Mouse (Mus musculus) megakaryocyte, embryonic 14.5 days (primary cell): Measurements from ENCODE around the gene Stpg4.

Experiments used
- FLI1 ChIP-seq: IDR thresholded peaks from 2 replicates; pipeline ENCODE4 v1.6.1; 2012; ENCODE audit warnings: low read length, inconsistent platforms, mixed read lengths
- GATA1 ChIP-seq: IDR thresholded peaks from 3 replicates; pipeline ENCODE4 v1.6.1; 2012; ENCODE audit warnings: mixed read lengths, low read length, inconsistent platforms, borderline replicate concordance

DNA sequence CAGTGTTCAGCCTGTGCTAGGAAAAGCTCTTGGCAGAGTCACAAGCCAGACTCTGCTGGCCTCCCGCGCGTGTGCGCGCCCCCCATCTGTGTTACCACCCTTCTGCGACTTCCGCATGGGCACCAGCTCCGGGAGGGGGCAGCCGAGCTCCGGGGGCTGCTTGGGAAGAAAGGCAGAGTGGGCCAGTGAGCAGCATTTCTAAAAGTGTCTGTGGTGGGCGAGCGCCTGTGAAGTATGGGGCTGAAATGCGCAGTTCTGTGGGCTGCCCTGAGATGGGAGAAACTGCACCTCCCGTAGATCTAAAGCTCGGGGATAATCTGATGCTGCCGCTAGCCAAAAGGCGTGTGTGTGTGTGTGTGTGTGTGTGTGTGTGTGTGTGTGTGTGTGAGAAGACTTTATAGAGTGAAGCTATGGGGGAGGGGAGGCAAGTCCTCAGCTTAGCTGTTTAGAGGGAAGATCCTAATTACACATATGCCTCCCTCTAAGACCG lies 58.2 kb downstream of the Stpg4 start:
- no peak for TF ChIP-seq GATA1
- no peak for TF ChIP-seq FLI1
